Mouse (Mus musculus): ENCODE measurements around the gene Wdr74.

DNA sequence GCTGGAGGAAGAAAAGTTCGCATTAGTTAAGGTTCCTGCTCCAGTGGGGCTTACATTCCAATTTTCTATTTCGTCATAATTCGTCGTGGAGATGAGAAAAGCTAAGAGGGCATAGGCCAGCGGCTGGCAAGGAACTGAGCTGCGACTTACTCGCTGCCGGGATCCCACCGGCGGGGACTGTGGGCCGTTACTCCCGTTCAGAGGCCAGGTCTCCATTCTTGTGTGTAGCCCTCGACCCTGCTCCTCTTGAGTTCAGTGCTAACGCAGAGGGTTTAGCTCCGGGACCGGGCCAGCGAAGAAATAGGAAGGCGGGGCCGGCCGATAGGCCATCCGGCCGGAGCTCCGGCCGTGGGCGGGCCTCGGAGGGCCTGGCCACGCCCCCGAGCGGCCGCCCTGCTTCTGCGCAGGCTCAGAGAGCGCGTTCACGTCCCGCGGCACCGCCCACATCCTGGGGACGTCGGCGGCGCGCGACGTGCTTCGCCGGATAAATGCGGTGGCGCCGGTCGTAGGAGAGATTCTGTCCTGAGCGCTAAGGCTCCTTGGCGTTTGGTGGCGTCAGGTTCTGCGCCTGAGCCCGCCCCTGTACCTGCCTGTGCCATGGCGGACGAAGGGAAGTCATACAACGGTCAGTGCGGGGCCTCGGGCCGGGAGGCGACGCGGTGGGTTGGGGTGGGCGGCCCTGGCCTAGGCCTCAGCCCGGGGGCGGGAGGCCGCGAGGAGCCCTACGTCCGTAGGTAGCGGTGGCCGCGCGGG is 21.2 kb downstream of the Wdr74 start, which contains the start of gene Nxf1:
- no peak for TF ChIP-seq CTCF (IDR thresholded peaks at IDR 0.05; ENCODE audit: extremely low read depth, insufficient read depth, low read length)
- peak; percentile 94 for TF ChIP-seq POLR2A (IDR thresholded peaks at IDR 0.05; ENCODE audit: extremely low read depth, insufficient read depth, low read length)
